19 mouse cellular contexts compared by ENCODE assay signal in genomic region chr5:35627307-35627840, GRCm38 (mm10). TPM values are rescaled to one million over a fixed set of nuclear protein-coding genes. Genes with fewer than 3 reads are reported as not detected.
DNase-seq lines count a peak whose midpoint lies in the region; TF ChIP-seq lines count a peak whose summit lies in the region.
"Had no signal": no experiment of that assay in that cellular context is flagged by ENCODE, and none has a peak within 500 bp of the region (broad histone marks: within the 10 kb centered on the region; RNA-seq: fewer than 3 reads in every experiment).

No protein-coding gene starts in this region.

- no peaks in the 10 kb centered on the region; the same call in none of the 2 replicates for H3K4me1 ChIP-seq in testis, adult 2 months (ENCODE audit: control insufficient read depth, insufficient read depth, low read length)
- H3K4me1 ChIP-seq: heart, embryonic 12.5 days; hindbrain, embryonic 10.5 days; liver, embryonic 15.5 days; neural tube, embryonic 12.5 days had no signal

- no peak overlapping the region for H3K4me3 ChIP-seq in gastrocnemius, adult 2 months
- no peak overlapping the region for H3K4me3 ChIP-seq in left cerebral cortex, adult 2 months
- H3K4me3 ChIP-seq in testis, adult 2 months (ENCODE audit: control insufficient read depth, low read depth, low read length): no peak overlapping the region
- H3K4me3 ChIP-seq: forebrain, embryonic 15.5 days; heart, embryonic 12.5 days; hindbrain, embryonic 10.5 days; liver, embryonic 15.5 days; neural tube, embryonic 12.5 days had no signal

- no peaks in the 10 kb centered on the region for H3K36me3 ChIP-seq in testis, adult 2 months (ENCODE audit: control insufficient read depth, insufficient read depth, low read length)
- H3K36me3 ChIP-seq: forebrain, embryonic 15.5 days; heart, embryonic 12.5 days; hindbrain, embryonic 10.5 days; liver, embryonic 15.5 days; neural tube, embryonic 12.5 days had no signal

- no peak for DNase-seq in gastrocnemius, adult 2 months
- no peak for DNase-seq in gastrocnemius, postnatal 10 days
- no peak for DNase-seq in left cerebral cortex, adult 2 months (ENCODE audit: extremely low spot score in 1 of 2, low spot score in 2 of 2)
- no peak for DNase-seq in left cerebral cortex, adult 11 months (ENCODE audit: low spot score)
- DNase-seq in testis, postnatal 14 days (ENCODE audit: low spot score): no peak
- DNase-seq in urinary bladder, postnatal 10 days (ENCODE audit: low spot score): no peak
- DNase-seq in neural tube, embryonic 10.5 days (ENCODE audit: extremely low spot score, low spot score): no peak
- DNase-seq: adrenal gland, adult 2 months; cerebellum, adult 8-10 months; kidney, postnatal 25 days; right cerebral cortex, postnatal 14 days; thymus, postnatal 25 days had no signal

- no peaks in the 10 kb centered on the region for H3K27me3 ChIP-seq in testis, adult 2 months (ENCODE audit: control insufficient read depth, insufficient read depth, low read length)
- H3K27me3 ChIP-seq: forebrain, embryonic 15.5 days; liver, embryonic 15.5 days; neural tube, embryonic 12.5 days had no signal

- intact Hi-C loops in gastrocnemius, adult 2 months (cut with DNase I): no loop called here
- intact Hi-C loops in left cerebral cortex, adult 2 months (cut with DNase I): loop anchor here (5.0 kb wide), 1 partner anchor 55 kb away; no protein-coding TSS in a partner anchor

- peak overlapping the region; percentile 66; the same call in 1 of the 2 replicates for H3K27ac ChIP-seq in gastrocnemius, adult 2 months
- H3K27ac ChIP-seq in left cerebral cortex, adult 2 months: no peak overlapping the region
- no peak overlapping the region for H3K27ac ChIP-seq in testis, adult 2 months (ENCODE audit: control insufficient read depth, insufficient read depth, low read depth, low read length)
- H3K27ac ChIP-seq: forebrain, embryonic 15.5 days; hindbrain, embryonic 10.5 days; liver, embryonic 15.5 days; neural tube, embryonic 12.5 days had no signal

- no peak for TF ChIP-seq POLR2A in testis, adult 2 months (IDR thresholded peaks at IDR 0.05; ENCODE audit: control insufficient read depth, low read depth, low read length)

- TF ChIP-seq CTCF in gastrocnemius, adult 2 months (IDR thresholded peaks at IDR 0.05): peak; percentile 30; the same call in 1 of the 2 replicates
- peak; percentile 29 for TF ChIP-seq CTCF in left cerebral cortex, adult 2 months (IDR thresholded peaks at IDR 0.05)
- TF ChIP-seq CTCF in testis, adult 2 months (IDR thresholded peaks at IDR 0.05; ENCODE audit: control insufficient read depth, insufficient read depth, insufficient replicate concordance, low read depth, low read length): peak; percentile 34; the same call in 1 of the 2 replicates

RNA-seq across cellular contexts. Expression of gene Acox3, which starts 44.5 kb away (rescaled TPM):
- total RNA-seq in gastrocnemius, adult 2 months (2021): 10 to 100 TPM; 15.4 to 18.0 TPM
- 10 to 100 TPM; 11.1 to 14.5 TPM for total RNA-seq in gastrocnemius, postnatal 10 days (2021)
- total RNA-seq in left cerebral cortex, adult 2 months (2021): 10 to 100 TPM; 31.6 to 32.0 TPM
- polyA plus RNA-seq in testis, adult 2 months (2012; rRNA removed): 45.2 and 52.9 TPM in 2 replicates

RNA-seq across cellular contexts. Expression of gene Htra3, which starts 52.2 kb away (rescaled TPM):
- 10 to 100 TPM; 40.1 to 52.2 TPM for total RNA-seq in gastrocnemius, adult 2 months (2021)
- total RNA-seq in gastrocnemius, postnatal 10 days (2021): 10 to 100 TPM; 48.0 to 61.7 TPM
- 1 to 10 TPM; 5.9 TPM for total RNA-seq in left cerebral cortex, adult 2 months (2021)
- polyA plus RNA-seq in testis, adult 2 months (2012; rRNA removed): 14.8 and 15.0 TPM in 2 replicates
- total RNA-seq: megakaryocyte progenitor cell, adult 5-6 weeks had no signal

RNA-seq across cellular contexts. Expression of gene Trmt44, which starts 52.5 kb away (rescaled TPM):
- 1 to 10 TPM; 1.5 to 1.6 TPM for total RNA-seq in gastrocnemius, adult 2 months (2021)
- 1 to 10 TPM; 2.0 to 3.9 TPM for total RNA-seq in gastrocnemius, postnatal 10 days (2021)
- total RNA-seq in left cerebral cortex, adult 2 months (2021): 1 to 10 TPM; 9.4 to 9.6 TPM
- polyA plus RNA-seq in testis, adult 2 months (2012; rRNA removed): 4.7 and 4.8 TPM in 2 replicates

Comparison
In these comparisons a context has a peak if more than half of its experiments do, and no peak if none do; other contexts are left out.
1. RNA of gene Htra3, which starts 52.2 kb away (total RNA-seq): 48.0 to 61.7 TPM in gastrocnemius, postnatal 10 days and 40.1 to 52.2 TPM in gastrocnemius, adult 2 months; 5.9 TPM in left cerebral cortex, adult 2 months; every median in the first group is over 4 times any median in the second.
2. Peak in every context shown above with its lines, with median percentiles within 50 percentile points of each other: CTCF ChIP-seq.